Mouse (Mus musculus): ENCODE measurements around the gene Sag. TPM values are rescaled to one million over a fixed set of nuclear protein-coding genes. Genes with fewer than 3 reads are reported as not detected.

Sag gene
- 2.8 and 3.0 TPM in 2 replicates for polyA plus RNA-seq (2016; fragmentation: Nextera tagmentation; extraction: Ambion mirVana)

DNA sequence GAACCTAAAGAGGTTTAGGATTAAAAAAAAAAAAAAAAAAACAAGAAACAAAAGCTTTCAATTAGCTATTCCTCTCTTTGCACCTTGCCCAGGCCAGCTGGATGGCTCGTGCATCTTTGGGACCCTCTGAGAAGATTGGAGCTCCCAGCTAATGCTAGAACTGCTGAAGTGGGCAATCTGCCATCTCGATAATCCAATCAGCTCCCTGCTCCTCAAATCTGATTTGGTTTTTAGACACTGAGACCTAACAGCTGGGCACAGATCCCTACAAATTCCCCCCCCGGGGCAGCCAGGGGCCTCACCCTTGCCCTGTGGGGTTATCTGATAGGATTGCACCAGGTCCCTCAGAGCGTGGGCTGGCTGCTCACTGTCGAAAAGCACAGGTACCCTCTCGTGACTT, at the start of gene Sag:
Gene Sag, plus strand, starts transcription at position 105 of the 400 bp plus-strand sequence.
- Histone ChIP-seq H3K4me3 (no peak within 1 kb of the TSS), H3K9me3 (no peaks in the 10 kb centered on the region), H3K27me3 (no peaks in the 10 kb centered on the region), H3K36me3 (no peaks in the 10 kb centered on the region), H3K9ac (replicated peaks) (no peak within 1 kb of the TSS), H3K27ac (replicated peaks) (no peak within 1 kb of the TSS), H3K4me1 (no peaks in the 10 kb centered on the region), H3K4me2 (replicated peaks) (no peak within 1 kb of the TSS)
- WGBS = 71% methylated on average over 6 of the region's 6 CpGs
- ATAC-seq (ENCODE audit: low FRiP score, low read depth) = no peak

DNA sequence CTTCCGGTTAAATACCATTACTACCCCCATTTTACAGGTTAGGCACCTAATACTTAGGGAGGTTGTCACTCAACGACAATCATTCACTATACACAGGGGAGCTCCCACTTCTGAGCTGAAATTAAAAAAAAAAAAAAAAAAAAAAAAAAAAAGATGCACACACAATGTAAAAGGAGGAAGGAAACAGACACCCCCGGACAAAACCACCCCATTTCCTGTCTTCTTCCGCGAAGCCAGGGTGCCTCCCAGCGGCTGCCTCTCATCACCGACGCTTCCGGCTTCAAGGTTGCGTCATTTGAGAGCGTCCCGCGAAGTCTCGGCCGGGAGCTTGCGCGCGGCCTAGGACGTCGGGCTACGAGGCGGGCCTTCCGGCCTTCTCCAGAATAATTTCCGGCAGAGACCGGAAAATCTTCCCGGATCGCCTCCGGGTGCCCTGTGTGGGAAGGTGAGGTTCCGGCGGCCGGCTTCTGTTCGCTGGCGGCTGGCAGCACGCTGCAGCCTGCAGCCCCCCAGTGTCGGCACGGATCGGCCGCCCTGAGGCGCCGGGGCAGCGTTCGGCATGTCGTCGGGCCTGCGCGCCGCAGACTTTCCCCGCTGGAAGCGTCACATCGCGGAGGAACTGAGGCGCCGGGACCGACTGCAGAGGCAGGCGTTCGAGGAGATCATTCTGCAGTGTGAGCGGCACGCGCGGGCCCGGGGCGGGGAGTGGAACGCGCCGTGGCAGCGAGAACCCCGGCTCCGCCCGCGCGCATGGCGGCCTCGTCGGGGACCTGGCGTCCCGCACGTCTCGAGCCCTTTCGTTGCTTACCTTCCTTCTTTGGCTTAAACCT, 47.6 kb upstream of the Sag start, which contains the start of gene Atg16l1:
Gene Atg16l1, plus strand, starts transcription at position 230 of the 830 bp plus-strand sequence.
- Histone ChIP-seq H3K9ac (replicated peaks) (peak within 1 kb of the TSS; percentile 91), H3K4me3 (peak within 1 kb of the TSS; percentile 89), H3K27me3 (no peaks in the 10 kb centered on the region), H3K4me1 (peaks cover 16% of the 10 kb centered on the region), H3K36me3 (peaks cover 15% of the 10 kb centered on the region), H3K27ac (replicated peaks) (peak within 1 kb of the TSS; percentile 86), H3K9me3 (no peaks in the 10 kb centered on the region), H3K4me2 (replicated peaks) (peak within 1 kb of the TSS; percentile 78)
- ATAC-seq (ENCODE audit: low FRiP score, low read depth) = peak; percentile 97
- 1% methylated on average over 79 of the region's 79 CpGs for WGBS

DNA sequence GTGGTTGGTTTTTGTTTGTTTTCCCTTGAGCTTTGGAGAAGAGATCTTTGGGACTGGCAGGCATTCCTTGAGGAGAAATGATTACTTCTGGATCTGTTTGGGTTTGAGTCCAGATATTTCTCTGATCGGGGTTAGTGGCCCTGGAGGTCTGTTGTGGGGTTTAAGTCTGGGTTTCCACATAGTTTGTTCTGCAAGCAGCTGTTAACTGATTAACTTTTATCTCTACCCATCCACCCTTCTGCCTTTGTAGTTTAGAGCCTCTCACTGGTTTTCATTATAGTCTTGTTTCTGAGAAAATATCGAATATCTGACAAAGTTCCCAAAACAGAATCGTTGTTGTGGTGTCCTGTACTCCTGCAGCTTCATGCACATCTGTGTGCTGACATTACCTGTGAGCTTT, 39.7 kb upstream of the Sag start:
- no peak overlapping the region for H3K27ac ChIP-seq (replicated peaks)
- no peaks in the 10 kb centered on the region for H3K27me3 ChIP-seq
- no peak overlapping the region for H3K9ac ChIP-seq (replicated peaks)
- H3K4me3 ChIP-seq = no peak overlapping the region
- no peaks in the 10 kb centered on the region for H3K4me1 ChIP-seq
- H3K36me3 ChIP-seq = peaks cover 86% of the 10 kb centered on the region
- H3K4me2 ChIP-seq (replicated peaks) = no peak overlapping the region
- WGBS = 96% methylated on average over 3 of the region's 3 CpGs
- no peak for ATAC-seq (ENCODE audit: low FRiP score, low read depth)
- H3K9me3 ChIP-seq = no peaks in the 10 kb centered on the region

DNA sequence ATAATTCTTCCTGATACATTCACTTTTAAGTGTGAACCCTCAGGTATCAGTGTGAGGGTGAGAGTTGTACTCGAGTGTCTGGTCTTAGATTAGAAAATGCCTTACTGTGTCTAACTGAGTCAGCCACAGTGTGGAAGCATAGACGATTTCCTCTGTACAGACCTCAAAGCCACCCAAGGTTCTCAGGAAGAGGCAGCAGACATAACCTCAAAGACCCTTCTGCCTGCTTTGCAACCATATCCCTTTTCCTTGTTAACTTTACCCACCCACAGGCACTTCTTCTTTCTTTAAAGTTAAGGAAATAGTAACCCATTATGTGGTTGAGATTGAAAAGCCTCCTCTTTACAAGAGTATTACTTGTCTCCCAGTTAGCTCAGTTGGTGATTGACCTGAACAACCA, 37.7 kb upstream of the Sag start:
- no peak for ATAC-seq (ENCODE audit: low FRiP score, low read depth)
- H3K27me3 ChIP-seq = no peaks in the 10 kb centered on the region
- H3K9me3 ChIP-seq = no peaks in the 10 kb centered on the region
- no peak overlapping the region for H3K4me2 ChIP-seq (replicated peaks)
- no peak overlapping the region for H3K4me3 ChIP-seq
- H3K4me1 ChIP-seq = no peaks in the 10 kb centered on the region
- H3K36me3 ChIP-seq = peaks cover 91% of the 10 kb centered on the region
- H3K27ac ChIP-seq (replicated peaks) = no peak overlapping the region
- no peak overlapping the region for H3K9ac ChIP-seq (replicated peaks)
- 95% methylated on average over 2 of the region's 2 CpGs for WGBS

DNA sequence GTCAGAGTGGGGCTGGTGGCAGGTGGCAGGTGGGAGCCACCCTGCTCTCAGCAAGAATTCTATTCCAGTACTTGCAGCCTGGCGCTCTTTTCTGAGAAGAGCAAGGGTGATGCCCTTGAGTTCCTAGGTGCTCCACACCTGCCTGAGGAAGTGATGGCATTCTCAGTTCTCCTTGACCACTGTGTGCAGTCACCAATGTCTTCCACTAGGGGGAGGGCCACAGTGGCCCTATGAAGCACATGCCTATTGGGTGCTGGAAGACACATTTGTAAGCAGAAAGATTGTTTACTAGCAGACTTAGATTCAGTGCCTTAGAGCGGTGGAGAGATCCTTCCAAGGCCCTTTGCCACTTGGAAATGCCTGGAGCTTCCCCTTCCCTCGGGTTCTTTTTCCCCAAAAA, 37.2 kb upstream of the Sag start:
- Histone ChIP-seq H3K27me3 (no peaks in the 10 kb centered on the region), H3K27ac (replicated peaks) (no peak overlapping the region), H3K4me1 (no peaks in the 10 kb centered on the region), H3K4me3 (no peak overlapping the region), H3K36me3 (peaks cover 92% of the 10 kb centered on the region), H3K9me3 (no peaks in the 10 kb centered on the region), H3K9ac (replicated peaks) (no peak overlapping the region), H3K4me2 (replicated peaks) (no peak overlapping the region)
- no peak for ATAC-seq (ENCODE audit: low FRiP score, low read depth)
- WGBS = 88% methylated on average over 3 of the region's 3 CpGs

DNA sequence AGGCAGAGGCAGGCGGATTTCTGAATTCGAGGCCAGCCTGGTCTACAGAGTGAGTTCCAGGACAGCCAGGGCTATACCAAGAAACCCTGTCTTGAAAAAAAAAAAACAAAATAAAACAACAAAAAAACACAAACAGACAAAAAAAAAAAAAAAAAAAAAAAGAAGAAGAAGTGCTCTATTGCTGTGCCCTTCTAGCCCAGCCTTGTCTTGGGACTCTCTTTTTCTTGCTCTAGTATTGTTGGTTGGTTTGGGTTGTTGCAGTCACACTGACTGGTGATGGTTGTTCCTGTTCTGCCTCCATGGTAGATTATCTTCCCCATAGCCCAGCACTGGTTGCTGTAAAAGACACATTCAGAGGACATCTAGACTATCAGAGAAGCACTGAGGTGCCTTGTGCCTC, 34.2 kb upstream of the Sag start:
- Histone ChIP-seq H3K27me3 (no peaks in the 10 kb centered on the region), H3K4me3 (no peak overlapping the region), H3K4me1 (no peaks in the 10 kb centered on the region), H3K9ac (replicated peaks) (no peak overlapping the region), H3K4me2 (replicated peaks) (no peak overlapping the region), H3K9me3 (no peaks in the 10 kb centered on the region), H3K27ac (replicated peaks) (no peak overlapping the region), H3K36me3 (peaks cover 90% of the 10 kb centered on the region)
- 98% methylated on average over 2 of the region's 2 CpGs for WGBS
- no peak for ATAC-seq (ENCODE audit: low FRiP score, low read depth)

DNA sequence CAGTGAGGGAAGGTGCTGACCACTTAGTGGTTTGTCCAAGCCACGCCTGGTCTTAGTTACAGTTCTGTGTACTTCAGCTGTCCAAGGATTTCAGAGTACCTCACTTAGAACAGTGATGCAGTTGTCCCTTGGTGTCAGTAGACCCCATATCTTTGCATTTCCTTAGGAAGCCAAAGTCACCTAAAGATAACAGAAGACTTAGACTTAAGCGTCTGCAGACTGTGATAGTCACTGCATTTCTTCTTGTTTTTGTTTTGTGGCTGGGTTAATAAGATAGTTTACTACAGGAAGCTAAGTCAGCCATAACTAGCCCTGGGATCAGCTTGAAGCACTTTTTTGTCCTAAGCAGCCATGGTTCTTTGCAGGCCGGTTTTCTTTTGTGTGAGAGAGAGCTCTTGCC, 33.0 kb upstream of the Sag start:
- no peak for ATAC-seq (ENCODE audit: low FRiP score, low read depth)
- Histone ChIP-seq H3K27ac (replicated peaks) (no peak overlapping the region), H3K4me1 (no peaks in the 10 kb centered on the region), H3K9ac (replicated peaks) (no peak overlapping the region), H3K4me2 (replicated peaks) (no peak overlapping the region), H3K4me3 (no peak overlapping the region), H3K27me3 (no peaks in the 10 kb centered on the region), H3K36me3 (peaks cover 90% of the 10 kb centered on the region), H3K9me3 (no peaks in the 10 kb centered on the region)
- WGBS = 95% methylated on average over 3 of the region's 3 CpGs

DNA sequence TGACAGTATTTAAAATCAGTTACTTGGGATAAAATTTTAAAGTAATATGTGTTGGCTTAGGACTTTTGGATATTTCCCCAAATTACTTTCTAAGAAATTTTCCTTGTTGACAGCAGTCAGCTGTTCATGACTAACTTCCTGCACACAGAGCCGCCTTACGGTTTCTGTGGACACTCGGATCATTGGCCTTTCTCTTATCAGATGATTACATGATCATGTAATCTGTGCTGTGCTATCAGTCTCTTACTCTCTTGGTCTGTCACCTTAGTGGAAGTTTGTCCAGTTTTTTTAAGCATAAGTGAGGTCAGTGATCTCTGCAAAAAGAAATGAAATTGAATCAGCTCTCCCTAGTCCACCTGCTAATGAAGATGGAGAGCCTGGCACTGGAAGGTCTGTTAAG, 31.8 kb upstream of the Sag start:
- ATAC-seq (ENCODE audit: low FRiP score, low read depth) = no peak
- H3K36me3 ChIP-seq = peaks cover 91% of the 10 kb centered on the region
- 98% methylated on average over 3 of the region's 3 CpGs for WGBS

DNA sequence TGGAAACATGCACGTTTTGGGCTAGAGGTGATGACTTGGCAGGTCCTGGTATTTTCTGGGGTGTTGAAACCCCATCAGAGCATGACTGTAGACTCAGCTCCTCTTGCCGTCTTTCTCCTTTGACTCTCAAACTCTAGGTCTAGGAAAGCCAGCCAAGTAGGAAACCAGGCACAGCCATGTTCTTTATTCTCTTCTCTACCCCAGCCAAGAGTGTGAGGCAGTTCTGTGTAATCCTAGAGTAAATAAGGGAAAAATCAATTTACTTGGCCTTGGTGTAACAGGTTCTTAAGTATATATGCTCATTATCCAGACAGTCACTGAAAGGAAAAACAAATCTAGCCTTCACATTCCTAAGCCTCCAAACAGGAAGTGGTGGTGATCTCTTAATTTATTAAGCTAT, 30.1 kb upstream of the Sag start:
- Histone ChIP-seq H3K4me3 (no peak overlapping the region), H3K4me1 (no peaks in the 10 kb centered on the region), H3K9me3 (no peaks in the 10 kb centered on the region), H3K36me3 (peaks cover 89% of the 10 kb centered on the region), H3K27me3 (no peaks in the 10 kb centered on the region), H3K4me2 (replicated peaks) (no peak overlapping the region), H3K27ac (replicated peaks) (no peak overlapping the region), H3K9ac (replicated peaks) (no peak overlapping the region)
- ATAC-seq (ENCODE audit: low FRiP score, low read depth) = no peak
- 90% methylated on average over 2 of the region's 2 CpGs for WGBS

More for the DNA sequence above, 31.8 kb upstream of the Sag start:
- Histone ChIP-seq H3K27ac (replicated peaks) (no peak overlapping the region), H3K4me1 (no peaks in the 10 kb centered on the region), H3K4me3 (no peak overlapping the region), H3K27me3 (no peaks in the 10 kb centered on the region), H3K9me3 (no peaks in the 10 kb centered on the region), H3K4me2 (replicated peaks) (no peak overlapping the region), H3K9ac (replicated peaks) (no peak overlapping the region)

DNA sequence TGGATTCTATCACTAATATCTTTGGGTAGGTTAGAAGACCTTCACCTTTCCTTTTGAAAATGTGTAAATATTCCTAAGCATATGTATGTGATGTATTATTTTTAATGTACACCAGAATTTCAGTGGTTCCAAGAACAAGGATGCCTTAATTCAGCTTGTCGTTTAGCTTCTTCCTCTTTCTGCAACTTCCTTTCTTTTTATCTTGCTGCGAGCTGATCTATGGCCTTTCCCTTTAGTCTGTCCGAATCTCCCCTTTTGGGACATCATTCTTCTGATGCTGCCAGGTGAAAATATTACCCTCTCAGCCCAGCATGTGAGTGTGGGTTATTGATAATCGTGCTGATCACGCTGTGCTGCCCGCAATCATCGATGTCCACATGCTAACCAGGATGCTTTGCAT, 28.6 kb upstream of the Sag start:
- Histone ChIP-seq H3K9ac (replicated peaks) (no peak overlapping the region), H3K27me3 (no peaks in the 10 kb centered on the region), H3K4me1 (no peaks in the 10 kb centered on the region), H3K4me2 (replicated peaks) (no peak overlapping the region), H3K9me3 (no peaks in the 10 kb centered on the region), H3K36me3 (peaks cover 93% of the 10 kb centered on the region), H3K4me3 (no peak overlapping the region), H3K27ac (replicated peaks) (no peak overlapping the region)
- 97% methylated on average over 7 of the region's 7 CpGs for WGBS
- ATAC-seq (ENCODE audit: low FRiP score, low read depth) = no peak

DNA sequence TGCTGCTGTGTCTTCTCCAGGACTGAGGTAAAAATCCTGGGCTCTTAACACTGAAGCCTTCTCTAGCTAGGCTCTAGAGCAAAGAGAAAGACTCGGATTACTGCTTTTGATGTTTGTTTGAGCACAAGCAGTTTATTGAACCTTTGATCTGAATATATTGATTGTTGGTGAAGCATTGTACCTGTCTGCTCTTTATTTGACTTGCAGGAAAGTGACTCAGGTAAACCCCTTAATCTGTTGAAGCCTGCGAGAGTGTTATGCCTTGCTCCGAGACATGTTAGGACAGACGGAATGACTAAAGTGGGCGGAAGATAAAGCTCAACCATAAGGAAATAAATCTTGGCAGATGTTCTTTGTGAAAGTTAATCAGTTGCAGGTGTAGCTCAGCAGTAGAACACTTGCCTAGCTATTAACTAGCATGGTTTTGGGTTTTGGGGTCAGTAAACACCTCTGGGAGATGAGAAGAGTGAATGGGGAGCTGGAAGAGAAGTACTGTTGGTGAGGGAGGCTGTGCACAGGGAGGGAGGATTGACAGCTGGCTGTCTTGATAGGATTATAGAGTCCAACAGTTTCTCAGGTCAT, 24.2 kb upstream of the Sag start:
- 82% methylated on average over 5 of the region's 5 CpGs for whole genome bisulfite sequencing
- peaks cover 98% of the 10 kb centered on the region for H3K36me3 ChIP-seq

DNA sequence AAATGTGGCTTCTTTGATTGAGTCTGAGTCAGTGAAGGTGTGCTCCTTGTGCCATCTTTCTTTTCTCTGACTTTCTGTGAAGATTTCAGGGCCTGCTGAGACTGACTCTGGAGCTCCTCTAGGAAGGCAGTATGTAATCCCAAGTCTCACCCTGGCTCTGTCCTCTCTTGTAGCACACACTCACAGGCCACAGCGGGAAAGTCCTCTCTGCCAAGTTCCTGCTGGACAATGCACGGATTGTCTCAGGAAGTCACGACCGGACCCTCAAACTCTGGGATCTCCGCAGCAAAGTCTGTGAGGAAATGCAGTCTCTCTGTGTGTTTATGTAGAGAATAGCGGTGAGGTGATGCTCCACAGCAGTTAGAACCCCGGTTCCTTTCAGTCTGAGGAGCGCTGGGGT, 17.8 kb upstream of the Sag start:
- no peaks in the 10 kb centered on the region for H3K27me3 ChIP-seq
- H3K27ac ChIP-seq (replicated peaks) = no peak overlapping the region
- no peak overlapping the region for H3K4me3 ChIP-seq
- no peak overlapping the region for H3K4me2 ChIP-seq (replicated peaks)
- H3K36me3 ChIP-seq = peaks cover 87% of the 10 kb centered on the region
- no peak overlapping the region for H3K9ac ChIP-seq (replicated peaks)
- WGBS = 95% methylated on average over 8 of the region's 8 CpGs
- ATAC-seq (ENCODE audit: low FRiP score, low read depth) = no peak
- H3K4me1 ChIP-seq = no peaks in the 10 kb centered on the region
- no peaks in the 10 kb centered on the region for H3K9me3 ChIP-seq

More for the DNA sequence above, 24.2 kb upstream of the Sag start:
- Histone ChIP-seq H3K27ac (replicated peaks) (no peak overlapping the region), H3K4me3 (no peak overlapping the region), H3K27me3 (no peaks in the 10 kb centered on the region), H3K4me1 (no peaks in the 10 kb centered on the region), H3K9me3 (no peaks in the 10 kb centered on the region), H3K9ac (replicated peaks) (no peak overlapping the region), H3K4me2 (replicated peaks) (no peak overlapping the region)
- ATAC-seq (ENCODE audit: low FRiP score, low read depth) = no peak
